In genomic region chr2:127722176-127722892, GRCm38 (mm10) we compare ENCODE assay signal across 8 mouse cellular contexts. TPM values are rescaled to one million over a fixed set of nuclear protein-coding genes. Genes with fewer than 3 reads are reported as not detected.
A peak's percentile ranks its signal among the peaks of the same experiment; 100 is the strongest.
DNase-seq lines count a peak whose midpoint lies in the region; ATAC-seq and TF ChIP-seq lines count a peak whose summit lies in the region.

No protein-coding gene starts in this region.

- H3K36me3 ChIP-seq in liver, embryonic 16.5 days (ENCODE audit: control insufficient read depth, insufficient read depth): no peaks in the 10 kb centered on the region

- no peak overlapping the region for H3K9ac ChIP-seq in liver, embryonic 16.5 days (ENCODE audit: low read depth, low read length)

- no peaks in the 10 kb centered on the region for H3K27me3 ChIP-seq in liver, embryonic 16.5 days (ENCODE audit: control insufficient read depth, insufficient read depth, low read depth, low read length)

- intact Hi-C loops in heart, postnatal 36 days (cut with DNase I): no loop called here

- ATAC-seq in frontal cortex, adult (ENCODE audit: low TSS enrichment): peak; percentile 65
- ATAC-seq in liver, embryonic 16.5 days (ENCODE audit: low read depth): peak; percentile 41

- no peaks in the 10 kb centered on the region for H3K4me1 ChIP-seq in liver, embryonic 16.5 days (ENCODE audit: control insufficient read depth, low read depth, low read length)

- peak overlapping the region; percentile 50; the same call in 1 of the 2 replicates for H3K27ac ChIP-seq in layer of hippocampus, adult 2 months
- H3K27ac ChIP-seq in liver, embryonic 16.5 days (ENCODE audit: low read length): 0 out of 2 replicates have a peak overlapping the region, but pooled peaks have one; percentile 17

- peak; percentile 93 for DNase-seq in Muller cell, postnatal 12 days (ENCODE audit: inconsistent ontology term)
- peak; percentile 32 for DNase-seq in brain, embryonic 18.5 days (ENCODE audit: low read depth, low spot score)
- DNase-seq in heart, postnatal 36 days: peak; percentile 76 to 79
- DNase-seq in layer of hippocampus, adult 2 months (ENCODE audit: low spot score in 2 of 2): peak; percentile 26 to 32
- peak; percentile 69 for DNase-seq in right cerebral cortex, postnatal 14 days
- no peak for DNase-seq in thymus, postnatal 14 days

- no peak overlapping the region for H3K4me3 ChIP-seq in layer of hippocampus, adult 2 months
- no peak overlapping the region for H3K4me3 ChIP-seq in liver, embryonic 16.5 days (ENCODE audit: low read depth, low read length)

- no peak overlapping the region for H3K4me2 ChIP-seq in liver, embryonic 16.5 days (ENCODE audit: low read depth, low read length)

- TF ChIP-seq CTCF in layer of hippocampus, adult 2 months (conservative IDR thresholded peaks at IDR 0.05): no peak

- H3K9me3 ChIP-seq in liver, embryonic 16.5 days (replicated peaks; ENCODE audit: control insufficient read depth, low read length): no peaks in the 10 kb centered on the region

- WGBS in liver, embryonic 16.5 days (ENCODE audit: insufficient replicate concordance): 17% methylated on average over 7 of the region's 7 CpGs

RNA-seq across cellular contexts. Expression of gene Mall, which starts 7.4 kb away (rescaled TPM):
- 1 to 10 TPM; 7.0 to 7.1 TPM for total RNA-seq in heart, postnatal 36 days (2021)
- total RNA-seq in layer of hippocampus, adult 2 months (2021): under 1 TPM; 0.47 to 0.54 TPM
- 0.07 and 0.25 TPM in 2 replicates for polyA plus RNA-seq in liver, embryonic 16.5 days (2015; fragmentation: Nextera tagmentation; extraction: Ambion mirVana)

Comparison
In these comparisons a context has a peak if more than half of its experiments do, and no peak if none do; other contexts are left out.
1. RNA of gene Mall, which starts 7.4 kb away (total RNA-seq): 7.0 to 7.1 TPM in heart, postnatal 36 days; 0.47 to 0.54 TPM in layer of hippocampus, adult 2 months; every median in the first group is over 4 times any median in the second.